Mouse (Mus musculus) neutrophil, adult 5-6 weeks (primary cell): ENCODE results near the gene Kel. TPM values are rescaled to one million over a fixed set of nuclear protein-coding genes. Genes with fewer than 3 reads are reported as not detected.

ENCODE experiments used
- ATAC-seq: fragments of 151-379, 151-347 bp; 2 replicates; pipeline ENCODE4 v1.8.0; 2017; ENCODE audit warnings: mild to moderate bottlenecking, moderate TSS enrichment; ENCODE audit not compliant: insufficient number of reproducible peaks, poor library complexity, low FRiP score, severe bottlenecking; ENCODE audit errors: extremely low read depth
- total RNA-seq: library from RNA; stranded (forward); fragments of 200-1000 nt; gene quantifications from 2 replicates; pipeline ENCODE4 v1.2.3, GENCODE M21; 2017

Gene Kel
- total RNA-seq, 1 experiment from 2014 or later, result 0.47 TPM

- no peak for ATAC-seq
Measured at GRCm38 (mm10) chr6:41654648-41655047, 49.5 kb downstream of the Kel start.

GRCm38 (mm10) chr6:41653173-41653572 is 51.0 kb downstream of the Kel start:
- ATAC-seq, result no peak

- ATAC-seq, result no peak
Measured at GRCm38 (mm10) chr6:41646672-41647071, 57.5 kb downstream of the Kel start.

- ATAC-seq, result no peak
Measured at GRCm38 (mm10) chr6:41646220-41646619, 57.9 kb downstream of the Kel start.

- no peak for ATAC-seq
Measured at GRCm38 (mm10) chr6:41643227-41643626, 60.9 kb downstream of the Kel start.

GRCm38 (mm10) chr6:41642765-41643164 is 61.4 kb downstream of the Kel start:
- ATAC-seq, result no peak

- no peak for ATAC-seq
Measured at GRCm38 (mm10) chr6:41641173-41641866, 62.8 kb downstream of the Kel start.

GRCm38 (mm10) chr6:41640449-41640848 is 63.7 kb downstream of the Kel start:
- no peak for ATAC-seq

GRCm38 (mm10) chr6:41637927-41638506 is 66.1 kb downstream of the Kel start:
- no peak for ATAC-seq

- no peak for ATAC-seq
Measured at GRCm38 (mm10) chr6:41637393-41637792, 66.7 kb downstream of the Kel start.

Other genes starting within 250 kb of the Kel start
- gene Prss1, start 245.4 kb downstream of the Kel start, total RNA-seq, result not detected in 2 replicates
- not detected in 2 replicates for gene Prss2, start 182.6 kb downstream of the Kel start, total RNA-seq
- 1.1 and 3.0 TPM in 2 replicates for gene Ephb6, start 98.9 kb downstream of the Kel start, total RNA-seq
- not detected in 2 replicates for gene Trpv6, start 67.9 kb downstream of the Kel start, total RNA-seq
- not detected in 2 replicates for gene Trpv5, start 23.6 kb downstream of the Kel start, total RNA-seq
- gene Llcfc1, start 19.9 kb downstream of the Kel start, total RNA-seq, result not detected in 2 replicates
- gene Olfr459, start 70.8 kb upstream of the Kel start, total RNA-seq, result not detected in 2 replicates
- gene Pip, start 143.2 kb upstream of the Kel start, total RNA-seq, result not detected in 2 replicates
- gene Sval2, start 148.7 kb upstream of the Kel start, total RNA-seq, result not detected in 2 replicates
- gene Sval1, start 247.3 kb upstream of the Kel start, total RNA-seq, result not detected in 2 replicates